Mouse (Mus musculus) heart, embryonic 12.5 days (tissue): ENCODE measurements around the gene Ppara. TPM values are rescaled to one million over a fixed set of nuclear protein-coding genes. Genes with fewer than 3 reads are reported as not detected.
A peak's percentile ranks its signal among the peaks of the same experiment; 100 is the strongest.

Experiments
- microRNA counts: library from miRNA; unstranded; fragments of <30 nt; microRNA quantifications from one replicate; lab custom pipeline; 2017
- microRNA-seq: library from miRNA; unstranded; fragments of <30 nt; microRNA quantifications from one replicate; pipeline ENCODE4, GENCODE M21; 2017
- polyA plus RNA-seq: library from polyadenylated mRNA; unstranded; fragments of >200 nt; fragmentation: Nextera tagmentation; extraction: Ambion mirVana; gene quantifications from 2 replicates; pipeline ENCODE4 v1.2.1, GENCODE M21; 2016

The Ppara gene
- polyA plus RNA-seq, 1 experiment from 2014 or later: 3.3 TPM

MicroRNAs within 50 kb of the gene (microRNA counts, 519-probe panel; counts per million panel counts)
- microRNA mmu-let-7b (lab: Ali Mortazavi, UCI) (5,955 counts per million, percentile 78 among the panel's probes with 10 or more counts), microRNA mmu-let-7c (lab: Ali Mortazavi, UCI) (6,200 counts per million, percentile 80 among the panel's probes with 10 or more counts)

Small RNA genes lying within 50 kb of the gene (microRNA-seq; reads per million reads assigned to microRNA genes)
- gene Mirlet7b (507 reads per million, percentile 74 among the genes with 10 or more reads in this experiment), gene Mirlet7c-2 (9.0 reads per million, percentile 23 among the genes with 10 or more reads in this experiment)

Other genes with a start within 250 kb of the Ppara start
- not detected in 2 replicates for gene 7530416G11Rik, start 231.8 kb upstream of the Ppara start, polyA plus RNA-seq
- 1.3 and 1.5 TPM in 2 replicates for gene Wnt7b, start 152.5 kb upstream of the Ppara start, polyA plus RNA-seq
- 34.4 and 35.7 TPM in 2 replicates for gene Cdpf1, start 76.7 kb downstream of the Ppara start, polyA plus RNA-seq
- 0.14 and 0.19 TPM in 2 replicates for gene Pkdrej, start 86.8 kb downstream of the Ppara start, polyA plus RNA-seq
- 3.3 and 3.6 TPM in 2 replicates for gene Ttc38, start 97.3 kb downstream of the Ppara start, polyA plus RNA-seq
- gene Gtse1, start 124.8 kb downstream of the Ppara start, polyA plus RNA-seq: 31.6 and 32.4 TPM in 2 replicates
- gene Trmu, start 144.3 kb downstream of the Ppara start, polyA plus RNA-seq: 29.9 and 30.1 TPM in 2 replicates